Mouse (Mus musculus) hindbrain, embryonic 13.5 days (tissue): ENCODE measurements around the gene Eif3j1. TPM values are rescaled to one million over a fixed set of nuclear protein-coding genes. Genes with fewer than 3 reads are reported as not detected.

Experiments used
- microRNA-seq: library from miRNA; unstranded; fragments of <30 nt; microRNA quantifications from one replicate; pipeline ENCODE4, GENCODE M21; 2016
- polyA plus RNA-seq: library from polyadenylated mRNA; unstranded; fragments of >200 nt; fragmentation: Nextera tagmentation; extraction: Ambion mirVana; gene quantifications from 2 replicates; pipeline ENCODE4 v1.2.1, GENCODE M21; 2015

The Eif3j1 gene
- polyA plus RNA-seq, 1 experiment from 2014 or later: 10.9 TPM

Small RNAs within 50 kb of the gene (microRNA-seq; reads per million reads assigned to microRNA genes)
- gene Gm47314: not detected

Other genes starting within 250 kb of the Eif3j1 start
- 28.8 and 33.0 TPM in 2 replicates for gene Frmd5, start 221.5 kb upstream of the Eif3j1 start, polyA plus RNA-seq
- 33.6 and 34.6 TPM in 2 replicates for gene Casc4, start 161.6 kb upstream of the Eif3j1 start, polyA plus RNA-seq
- 40.5 and 42.8 TPM in 2 replicates for gene Ctdspl2, start 72.5 kb upstream of the Eif3j1 start, polyA plus RNA-seq
- 0.47 and 0.66 TPM in 2 replicates for gene Mageb3, start 72.5 kb upstream of the Eif3j1 start, polyA plus RNA-seq
- 8.3 and 8.9 TPM in 2 replicates for gene Spg11, start 89.8 kb downstream of the Eif3j1 start, polyA plus RNA-seq
- 112 and 119 TPM in 2 replicates for gene B2m, start 119.1 kb downstream of the Eif3j1 start, polyA plus RNA-seq
- gene Trim69, start 132.2 kb downstream of the Eif3j1 start, polyA plus RNA-seq: not detected in 2 replicates
- gene Patl2, start 157.6 kb downstream of the Eif3j1 start, polyA plus RNA-seq: not detected in 2 replicates
- gene Terb2, start 157.7 kb downstream of the Eif3j1 start, polyA plus RNA-seq: not detected in 2 replicates
- 18.7 and 19.4 TPM in 2 replicates for gene Sord, start 206.2 kb downstream of the Eif3j1 start, polyA plus RNA-seq